In genomic region chr13:34317051-34317450, GRCm38 (mm10) we compare ENCODE assay signal across 14 mouse cellular contexts. TPM values are rescaled to one million over a fixed set of nuclear protein-coding genes. Genes with fewer than 3 reads are reported as not detected.
DNase-seq lines count a peak whose midpoint lies in the region; ATAC-seq and TF ChIP-seq lines count a peak whose summit lies in the region.
"Had no signal": no experiment of that assay in that cellular context is flagged by ENCODE, and none has a peak within 500 bp of the region (broad histone marks: within the 10 kb centered on the region; RNA-seq: fewer than 3 reads in every experiment).

No protein-coding gene starts in this region.

- no peaks in the 10 kb centered on the region for H3K36me3 ChIP-seq in liver, adult 2 months (ENCODE audit: control insufficient read depth, insufficient read depth, low read length)
- H3K36me3 ChIP-seq in liver, embryonic 11.5 days (ENCODE audit: control insufficient read depth, insufficient read depth, low read length) = peaks cover 2% of the 10 kb centered on the region; the same call in 1 of the 2 replicates
- H3K36me3 ChIP-seq in liver, embryonic 13.5 days = peaks cover 49% of the 10 kb centered on the region
- H3K36me3 ChIP-seq in heart, embryonic 12.5 days = no peaks in the 10 kb centered on the region
- H3K36me3 ChIP-seq: embryonic facial prominence, embryonic 13.5 days; neural tube, embryonic 13.5 days had no signal

- DNase-seq in liver, adult 2 months (ENCODE audit: extremely low read depth, low read depth, low spot score) = peak; percentile 45
- no peak for DNase-seq in liver, embryonic 11.5 days (ENCODE audit: low spot score)
- peak; percentile 93 for DNase-seq in kidney, adult 9 months
- no peak for DNase-seq in liver, embryonic 13.5 days
- DNase-seq in spleen, postnatal 14 days (ENCODE audit: low spot score in 2 of 2) = peak; percentile 53 to 64
- DNase-seq in ovary, postnatal 10 days (ENCODE audit: low spot score) = no peak
- DNase-seq: forebrain, postnatal 0 days; heart, postnatal 14 days; retina, postnatal 1 day had no signal

- no peak overlapping the region for H3K27ac ChIP-seq in liver, adult 2 months (replicated peaks; ENCODE audit: insufficient read depth, low read depth, low read length)
- H3K27ac ChIP-seq in liver, embryonic 11.5 days (ENCODE audit: low read depth, low read length) = no peak overlapping the region
- peak overlapping the region; percentile 41 for H3K27ac ChIP-seq in liver, embryonic 13.5 days
- H3K27ac ChIP-seq in heart, embryonic 12.5 days (ENCODE audit: poor library complexity, severe bottlenecking) = no peak overlapping the region
- H3K27ac ChIP-seq: embryonic facial prominence, embryonic 13.5 days; hindbrain, postnatal 0 days; neural tube, embryonic 13.5 days had no signal

- H3K4me2 ChIP-seq in liver, embryonic 11.5 days = no peak overlapping the region
- no peak overlapping the region for H3K4me2 ChIP-seq in liver, embryonic 13.5 days
- no peak overlapping the region for H3K4me2 ChIP-seq in heart, embryonic 12.5 days
- H3K4me2 ChIP-seq: embryonic facial prominence, embryonic 13.5 days; neural tube, embryonic 13.5 days had no signal

- H3K9me3 ChIP-seq in liver, embryonic 11.5 days (ENCODE audit: control insufficient read depth, low read length) = no peaks in the 10 kb centered on the region
- H3K9me3 ChIP-seq in liver, embryonic 13.5 days (replicated peaks) = no peaks in the 10 kb centered on the region
- H3K9me3 ChIP-seq in heart, embryonic 12.5 days (replicated peaks) = no peaks in the 10 kb centered on the region
- H3K9me3 ChIP-seq: embryonic facial prominence, embryonic 13.5 days; neural tube, embryonic 13.5 days had no signal

- peaks cover 13% of the 10 kb centered on the region for H3K4me1 ChIP-seq in liver, adult 2 months (ENCODE audit: control insufficient read depth, insufficient read depth, low read length)
- peaks cover 30% of the 10 kb centered on the region for H3K4me1 ChIP-seq in liver, embryonic 11.5 days (replicated peaks; ENCODE audit: control insufficient read depth, insufficient read depth, low read length)
- peaks cover 93% of the 10 kb centered on the region for H3K4me1 ChIP-seq in liver, embryonic 13.5 days (replicated peaks)
- peaks cover 12% of the 10 kb centered on the region; the same call in 1 of the 2 replicates for H3K4me1 ChIP-seq in heart, embryonic 12.5 days (replicated peaks)
- H3K4me1 ChIP-seq: neural tube, embryonic 13.5 days had no signal

- TF ChIP-seq POLR2A in liver, adult 2 months (IDR thresholded peaks at IDR 0.05; ENCODE audit: extremely low read depth, insufficient read depth, low read length) = no peak

- no peaks in the 10 kb centered on the region for H3K27me3 ChIP-seq in liver, adult 2 months (ENCODE audit: control insufficient read depth, insufficient read depth, low read length)
- H3K27me3 ChIP-seq in liver, embryonic 11.5 days (replicated peaks; ENCODE audit: control insufficient read depth, insufficient read depth, low read length) = no peaks in the 10 kb centered on the region
- no peaks in the 10 kb centered on the region for H3K27me3 ChIP-seq in liver, embryonic 13.5 days
- H3K27me3 ChIP-seq in heart, embryonic 12.5 days (replicated peaks) = no peaks in the 10 kb centered on the region
- H3K27me3 ChIP-seq: embryonic facial prominence, embryonic 13.5 days; neural tube, embryonic 13.5 days had no signal

- TF ChIP-seq CTCF in liver, adult 2 months (IDR thresholded peaks at IDR 0.05; ENCODE audit: low read depth, low read length) = no peak

- H3K79me2 ChIP-seq in liver, adult 2 months (ENCODE audit: control insufficient read depth, insufficient read depth, low read length) = peaks cover 34% of the 10 kb centered on the region

- H3K4me3 ChIP-seq in liver, adult 2 months (ENCODE audit: insufficient read depth, low read depth, low read length) = no peak overlapping the region
- H3K4me3 ChIP-seq in liver, embryonic 11.5 days (ENCODE audit: low read depth, low read length) = no peak overlapping the region
- H3K4me3 ChIP-seq in liver, embryonic 13.5 days (replicated peaks) = no peak overlapping the region
- H3K4me3 ChIP-seq in heart, embryonic 12.5 days = no peak overlapping the region
- H3K4me3 ChIP-seq: embryonic facial prominence, embryonic 13.5 days; neural tube, embryonic 13.5 days had no signal

- H3K9ac ChIP-seq in liver, adult 2 months (ENCODE audit: low read depth, low read length) = no peak overlapping the region
- H3K9ac ChIP-seq in liver, embryonic 11.5 days (ENCODE audit: low read depth, low read length) = no peak overlapping the region
- H3K9ac ChIP-seq in liver, embryonic 13.5 days = 0 out of 2 replicates have a peak overlapping the region, but pooled peaks have one; percentile 11
- no peak overlapping the region for H3K9ac ChIP-seq in heart, embryonic 12.5 days
- H3K9ac ChIP-seq: embryonic facial prominence, embryonic 13.5 days; forebrain, postnatal 0 days; neural tube, embryonic 13.5 days had no signal

- WGBS in liver, adult 2 months = 17% methylated on average over 4 of the region's 4 CpGs
- 84% methylated on average over 4 of the region's 4 CpGs for WGBS in liver, embryonic 11.5 days
- 75% methylated on average over 4 of the region's 4 CpGs for WGBS in liver, embryonic 13.5 days (ENCODE audit: insufficient replicate concordance)
- WGBS in heart, embryonic 12.5 days = 73% methylated on average over 4 of the region's 4 CpGs

- ATAC-seq in liver, embryonic 11.5 days (replicated peaks; ENCODE audit: low FRiP score) = no peak
- ATAC-seq in liver, embryonic 13.5 days (ENCODE audit: low read depth) = no peak
- no peak for ATAC-seq in heart, embryonic 12.5 days (ENCODE audit: insufficient number of reproducible peaks, low FRiP score)
- ATAC-seq: forebrain, postnatal 0 days; hindbrain, postnatal 0 days; midbrain, embryonic 16.5 days had no signal

RNA-seq across cellular contexts. Expression of gene Slc22a23, which starts 27.9 kb away (rescaled TPM):
- 31.6 and 43.8 TPM in 2 replicates for total RNA-seq in liver, adult 2 months (2014; rRNA removed)
- polyA plus RNA-seq in liver, adult 2 months (2012; rRNA removed) = 50.6 and 53.2 TPM in 2 replicates
- 11.0 and 11.6 TPM in 2 replicates for polyA plus RNA-seq in liver, embryonic 11.5 days (2014; fragmentation: Nextera tagmentation; extraction: Ambion mirVana)
- 6.2 and 7.7 TPM in 2 replicates for polyA plus RNA-seq in liver, embryonic 13.5 days (2015; fragmentation: Nextera tagmentation; extraction: Ambion mirVana)
- 10.0 and 11.0 TPM in 2 replicates for polyA plus RNA-seq in heart, embryonic 12.5 days (2016; fragmentation: Nextera tagmentation; extraction: Ambion mirVana)

Comparison
In these comparisons a context has a peak if more than half of its experiments do, and no peak if none do; other contexts are left out.
1. DNase-seq: peak in liver, adult 2 months (single experiment), kidney, adult 9 months (single experiment) and spleen, postnatal 14 days (2 of 2); none in liver, embryonic 11.5 days (single experiment), liver, embryonic 13.5 days (single experiment) and ovary, postnatal 10 days (single experiment).